Mouse (Mus musculus): ENCODE measurements around the gene Bpifb9a. TPM values are rescaled to one million over a fixed set of nuclear protein-coding genes. Genes with fewer than 3 reads are reported as not detected.
"Not testable (repeated sequence)": the region's sequence is repeated elsewhere in the genome, so short reads cannot be mapped to it uniquely, and the experiment has no call there.

Gene Bpifb9a
- total RNA-seq, 1 experiment from 2014 or later, result not detected

GRCm38 (mm10) chr2:154306927-154307326, 49.3 kb downstream of the Bpifb9a start, which contains the start of gene Bpifb9b:
Gene Bpifb9b, plus strand, starts transcription at chr2:154307227.
- not testable (repeated sequence) for DNase-seq

DNA sequence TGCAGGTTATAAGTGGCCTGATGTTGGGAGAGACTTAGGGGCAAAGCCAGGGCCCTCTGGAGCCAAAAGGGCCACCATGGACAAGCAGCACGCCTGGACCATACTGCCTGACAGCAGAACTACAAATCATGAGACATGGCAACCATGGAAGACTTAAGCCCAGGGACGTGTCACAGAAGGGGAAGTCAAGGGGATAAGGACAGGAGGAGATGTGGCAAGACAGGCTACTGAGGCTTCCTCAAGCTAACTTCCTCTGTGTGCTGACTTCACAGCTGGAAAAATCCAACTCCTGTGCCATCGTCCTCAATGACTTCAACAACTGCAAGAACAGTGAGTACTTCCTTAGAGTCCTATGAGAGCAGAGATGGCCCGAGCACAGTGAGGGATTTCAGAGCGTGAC, 56.1 kb downstream of the Bpifb9a start:
- DNase-seq, result not testable (repeated sequence)

Other genes starting within 250 kb of the Bpifb9a start
- 0.43 TPM in 1 of 2 replicates, not detected in the other for gene Bpifa2, start 249.6 kb upstream of the Bpifb9a start, total RNA-seq (2021)
- gene Bpifa3, start 127.5 kb upstream of the Bpifb9a start, total RNA-seq (2021), result not detected in 2 replicates
- gene Bpifa1, start 115.0 kb upstream of the Bpifb9a start, total RNA-seq (2021), result not detected in 2 replicates
- not detected in 2 replicates for gene Bpifa5, start 95.2 kb upstream of the Bpifb9a start, total RNA-seq (2021)
- gene Bpifb1, start 67.0 kb upstream of the Bpifb9a start, total RNA-seq (2021), result not detected in 2 replicates
- not detected in 2 replicates for gene Bpifb5, start 34.1 kb upstream of the Bpifb9a start, total RNA-seq (2021)
- gene Bpifb9b, start 49.4 kb downstream of the Bpifb9a start, total RNA-seq (2021), result not detected in 2 replicates
- gene Cdk5rap1, start 115.2 kb downstream of the Bpifb9a start, total RNA-seq (2021), result 12.4 and 18.2 TPM in 2 replicates
- 21.9 and 24.7 TPM in 2 replicates for gene Snta1, start 150.2 kb downstream of the Bpifb9a start, total RNA-seq (2021)
- gene Cbfa2t2, start 178.6 kb downstream of the Bpifb9a start, total RNA-seq (2021), result 40.7 and 50.1 TPM in 2 replicates

Measured in adrenal gland, postnatal 25 days (tissue).